Mouse (Mus musculus): ENCODE results near the gene Dhdh. TPM values are rescaled to one million over a fixed set of nuclear protein-coding genes. Genes with fewer than 3 reads are reported as not detected.
A peak's percentile ranks its signal among the peaks of the same experiment; 100 is the strongest.
"Not testable (repeated sequence)": the region's sequence is repeated elsewhere in the genome, so short reads cannot be mapped to it uniquely, and the experiment has no call there.

Dhdh gene
- polyA plus RNA-seq, 1 experiment: 2.4 TPM

DNA sequence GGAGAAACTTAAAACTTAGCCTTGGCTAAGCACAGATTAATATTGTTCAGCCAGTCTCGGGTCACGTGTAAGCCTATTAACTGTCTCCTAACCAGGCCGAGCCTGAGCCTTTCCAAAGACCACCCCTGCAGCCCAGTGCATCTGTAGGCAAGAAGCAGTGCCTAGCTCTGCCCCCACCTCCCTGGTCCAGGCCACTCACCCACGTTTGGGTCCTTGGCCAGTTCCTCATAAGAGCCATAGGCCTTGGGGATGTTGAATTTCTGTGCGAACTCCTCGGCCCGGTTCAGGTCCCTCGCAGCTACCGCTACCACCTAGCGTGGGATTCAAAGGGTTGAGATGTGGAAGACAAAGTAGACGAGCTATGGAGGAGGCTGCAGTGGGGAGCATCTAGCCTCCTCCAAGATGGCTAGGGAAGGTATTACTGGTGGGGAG lies 728 bp downstream of the Dhdh start:
- Histone ChIP-seq H3K4me1 (replicated peaks; ENCODE audit: control insufficient read depth, insufficient read depth, low read length) (peaks cover 10% of the 10 kb centered on the region), H3K27ac (ENCODE audit: control insufficient read depth, insufficient read depth, low read length) (no peak overlapping the region), H3K27me3 (ENCODE audit: control insufficient read depth, insufficient read depth, low read length) (no peaks in the 10 kb centered on the region), H3K36me3 (ENCODE audit: control insufficient read depth, insufficient read depth, low read length) (no peaks in the 10 kb centered on the region), H3K4me3 (ENCODE audit: control insufficient read depth, insufficient read depth, low read length) (no peak overlapping the region)
- 90% methylated on average over 11 of the region's 11 CpGs for WGBS
- TF ChIP-seq POLR2A (IDR thresholded peaks at IDR 0.05; ENCODE audit: control insufficient read depth, extremely low read depth, insufficient read depth, low read length, poor library complexity): no peak
- no peak for TF ChIP-seq CTCF (IDR thresholded peaks at IDR 0.05; ENCODE audit: borderline replicate concordance, control insufficient read depth, extremely low read depth, insufficient read depth, low read length, poor library complexity)
- DNase-seq: no peak

DNA sequence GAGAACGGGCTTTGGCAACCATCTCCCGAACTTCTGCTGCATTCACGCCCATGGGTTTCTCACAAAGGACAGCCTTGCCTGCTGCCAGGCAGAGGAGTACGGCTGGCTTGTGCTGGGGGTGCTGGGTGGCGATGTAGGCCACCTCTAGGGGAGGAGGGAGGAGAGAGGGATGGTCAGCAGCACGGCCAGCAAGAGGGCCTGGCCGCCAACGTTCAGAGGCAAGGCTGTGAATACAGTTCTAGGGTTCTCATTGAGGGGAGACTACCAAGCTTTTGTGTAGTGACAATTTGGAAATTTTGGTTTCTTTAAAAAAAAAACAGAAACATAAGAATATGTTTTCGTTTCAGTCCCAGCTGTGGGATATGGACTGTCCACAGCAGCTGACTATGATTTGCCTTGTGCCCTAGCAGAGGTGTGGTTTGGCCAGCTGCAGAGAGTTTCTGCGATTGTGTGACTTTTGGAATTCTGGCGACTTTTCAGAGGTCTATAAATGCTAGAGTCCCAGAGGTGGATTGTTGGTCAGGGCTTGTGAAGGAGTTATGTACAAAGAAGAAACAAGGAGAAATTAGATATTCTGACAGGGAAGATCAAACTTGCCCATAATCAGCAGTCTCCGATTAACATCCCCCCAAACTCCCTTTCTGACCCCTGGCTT lies 1.7 kb downstream of the Dhdh start, which contains the start of gene Gm45808:
Gene Gm45808, minus strand, starts transcription at position 51 of the 655 bp plus-strand sequence.
- Histone ChIP-seq H3K36me3 (ENCODE audit: control insufficient read depth, insufficient read depth, low read length) (no peaks in the 10 kb centered on the region), H3K4me1 (replicated peaks; ENCODE audit: control insufficient read depth, insufficient read depth, low read length) (peaks cover 10% of the 10 kb centered on the region), H3K27ac (ENCODE audit: control insufficient read depth, insufficient read depth, low read length) (no peak within 1 kb of the TSS), H3K4me3 (ENCODE audit: control insufficient read depth, insufficient read depth, low read length) (no peak within 1 kb of the TSS), H3K27me3 (ENCODE audit: control insufficient read depth, insufficient read depth, low read length) (no peaks in the 10 kb centered on the region)
- WGBS: 91% methylated on average over 12 of the region's 12 CpGs
- no peak for DNase-seq
- TF ChIP-seq CTCF (IDR thresholded peaks at IDR 0.05; ENCODE audit: borderline replicate concordance, control insufficient read depth, extremely low read depth, insufficient read depth, low read length, poor library complexity) (no peak), POLR2A (IDR thresholded peaks at IDR 0.05; ENCODE audit: control insufficient read depth, extremely low read depth, insufficient read depth, low read length, poor library complexity) (no peak)

DNA sequence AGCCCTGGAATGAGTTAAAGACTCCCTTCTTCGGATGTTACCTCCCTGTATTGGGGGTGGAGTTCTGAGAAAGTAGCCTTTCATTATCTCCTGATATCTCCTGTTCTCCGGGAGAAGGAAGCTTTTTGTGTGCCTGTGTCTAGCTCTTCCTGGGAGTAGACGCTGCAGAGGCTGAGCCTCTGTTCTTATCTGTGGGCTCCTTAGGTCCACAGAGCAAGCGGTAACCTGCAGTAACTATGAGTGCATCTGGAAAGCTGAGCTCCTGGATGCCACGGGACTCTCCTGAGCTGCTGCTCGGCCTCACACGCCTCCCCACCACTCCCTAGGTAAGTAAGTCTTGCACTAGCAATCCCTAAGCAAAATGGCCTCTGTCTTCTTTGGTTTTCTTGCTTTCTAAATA lies 2.4 kb downstream of the Dhdh start:
- TF ChIP-seq CTCF (IDR thresholded peaks at IDR 0.05; ENCODE audit: borderline replicate concordance, control insufficient read depth, extremely low read depth, insufficient read depth, low read length, poor library complexity) (no peak), POLR2A (IDR thresholded peaks at IDR 0.05; ENCODE audit: control insufficient read depth, extremely low read depth, insufficient read depth, low read length, poor library complexity) (no peak)
- 87% methylated on average over 7 of the region's 7 CpGs for WGBS
- DNase-seq: no peak
- H3K36me3 ChIP-seq (ENCODE audit: control insufficient read depth, insufficient read depth, low read length): no peaks in the 10 kb centered on the region
- H3K27ac ChIP-seq (ENCODE audit: control insufficient read depth, insufficient read depth, low read length): no peak overlapping the region
- no peaks in the 10 kb centered on the region for H3K27me3 ChIP-seq (ENCODE audit: control insufficient read depth, insufficient read depth, low read length)
- H3K4me3 ChIP-seq (ENCODE audit: control insufficient read depth, insufficient read depth, low read length): no peak overlapping the region
- peaks cover 8% of the 10 kb centered on the region for H3K4me1 ChIP-seq (replicated peaks; ENCODE audit: control insufficient read depth, insufficient read depth, low read length)

DNA sequence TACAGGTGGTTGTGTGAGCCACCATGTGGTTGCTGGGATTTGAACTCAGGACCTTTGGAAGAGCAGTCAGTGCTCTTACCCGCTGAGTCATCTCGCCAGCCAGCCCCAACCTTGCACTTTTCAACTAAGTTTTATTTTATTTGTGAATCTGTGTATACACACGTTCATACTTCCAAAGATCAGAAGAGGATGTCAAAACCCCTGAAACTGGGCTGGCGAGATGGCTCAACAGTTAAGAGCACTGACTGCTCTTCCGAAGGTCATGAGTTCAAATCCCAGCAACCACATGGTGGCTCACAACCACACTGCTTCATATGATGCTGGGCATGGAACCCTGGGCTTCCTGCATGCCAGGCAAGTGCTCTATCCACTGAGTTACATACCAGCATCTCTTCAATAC lies 3.6 kb downstream of the Dhdh start:
- not testable (repeated sequence) for H3K27ac ChIP-seq (ENCODE audit: control insufficient read depth, insufficient read depth, low read length); H3K27me3 ChIP-seq (ENCODE audit: control insufficient read depth, insufficient read depth, low read length)
- WGBS: 94% methylated on average over 5 of the region's 5 CpGs

DNA sequence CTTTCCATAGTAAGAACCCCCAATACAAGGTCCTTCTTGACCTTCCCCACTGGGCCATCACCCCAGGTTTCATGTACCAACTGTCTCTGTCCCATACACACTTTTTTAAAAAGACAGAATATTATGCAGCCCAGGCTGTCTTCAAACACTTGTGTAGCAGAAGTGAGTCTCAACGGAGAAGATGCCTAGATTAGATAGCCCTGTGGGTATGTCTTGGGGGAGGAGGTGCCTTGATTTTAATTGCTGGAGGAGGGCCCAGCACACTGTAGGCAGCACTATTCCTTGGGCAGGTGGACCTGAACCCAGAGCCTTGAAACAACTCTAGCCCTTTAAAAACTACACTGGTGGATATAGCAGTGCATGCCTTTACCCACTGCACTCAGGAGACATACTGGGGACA lies 6.4 kb downstream of the Dhdh start:
- WGBS: 76% methylated on average over 1 of the region's 1 CpGs
- Histone ChIP-seq H3K4me3 (ENCODE audit: control insufficient read depth, insufficient read depth, low read length) (no peak overlapping the region), H3K27ac (ENCODE audit: control insufficient read depth, insufficient read depth, low read length) (no peak overlapping the region), H3K36me3 (ENCODE audit: control insufficient read depth, insufficient read depth, low read length) (no peaks in the 10 kb centered on the region), H3K4me1 (replicated peaks; ENCODE audit: control insufficient read depth, insufficient read depth, low read length) (no peaks in the 10 kb centered on the region), H3K27me3 (ENCODE audit: control insufficient read depth, insufficient read depth, low read length) (no peaks in the 10 kb centered on the region)
- TF ChIP-seq POLR2A (IDR thresholded peaks at IDR 0.05; ENCODE audit: control insufficient read depth, extremely low read depth, insufficient read depth, low read length, poor library complexity) (no peak), CTCF (IDR thresholded peaks at IDR 0.05; ENCODE audit: borderline replicate concordance, control insufficient read depth, extremely low read depth, insufficient read depth, low read length, poor library complexity) (no peak)
- DNase-seq: no peak

More for the DNA sequence above, 3.6 kb downstream of the Dhdh start:
- not testable (repeated sequence) for H3K36me3 ChIP-seq (ENCODE audit: control insufficient read depth, insufficient read depth, low read length); H3K4me3 ChIP-seq (ENCODE audit: control insufficient read depth, insufficient read depth, low read length); H3K4me1 ChIP-seq (replicated peaks; ENCODE audit: control insufficient read depth, insufficient read depth, low read length); DNase-seq

DNA sequence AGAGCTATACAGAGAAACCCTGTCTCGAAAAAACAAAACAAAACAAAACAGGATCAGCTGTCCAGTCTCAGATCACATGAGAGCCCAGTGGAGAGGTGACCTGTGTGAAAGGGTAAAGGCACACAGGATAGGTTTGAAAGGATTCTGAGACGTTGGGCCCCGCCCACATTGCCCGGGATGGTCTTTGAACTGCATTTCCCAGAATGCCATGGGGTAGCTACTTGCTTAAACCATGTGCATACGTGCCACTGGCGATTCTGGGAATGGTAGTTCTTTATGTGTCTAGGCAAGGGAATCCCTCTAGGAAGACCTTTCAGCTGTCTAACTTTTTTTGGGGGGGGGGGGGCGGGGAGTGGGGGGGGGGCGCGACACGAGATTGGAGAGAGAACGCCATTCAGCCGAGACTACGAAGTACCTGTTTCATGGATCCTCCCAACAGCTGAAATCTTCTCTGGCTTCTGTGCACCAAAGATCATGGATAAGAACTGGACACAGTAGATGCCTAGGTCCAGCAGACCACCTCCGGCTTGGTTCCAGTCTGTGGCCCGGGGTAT lies 7.2 kb downstream of the Dhdh start, which contains the start of gene Tulp2:
Gene Tulp2, plus strand, starts transcription at position 504 of the 554 bp plus-strand sequence.
- DNase-seq: peak; percentile 74
- 63% methylated on average over 15 of the region's 15 CpGs for WGBS
- H3K4me1 ChIP-seq (replicated peaks; ENCODE audit: control insufficient read depth, insufficient read depth, low read length): no peaks in the 10 kb centered on the region

DNA sequence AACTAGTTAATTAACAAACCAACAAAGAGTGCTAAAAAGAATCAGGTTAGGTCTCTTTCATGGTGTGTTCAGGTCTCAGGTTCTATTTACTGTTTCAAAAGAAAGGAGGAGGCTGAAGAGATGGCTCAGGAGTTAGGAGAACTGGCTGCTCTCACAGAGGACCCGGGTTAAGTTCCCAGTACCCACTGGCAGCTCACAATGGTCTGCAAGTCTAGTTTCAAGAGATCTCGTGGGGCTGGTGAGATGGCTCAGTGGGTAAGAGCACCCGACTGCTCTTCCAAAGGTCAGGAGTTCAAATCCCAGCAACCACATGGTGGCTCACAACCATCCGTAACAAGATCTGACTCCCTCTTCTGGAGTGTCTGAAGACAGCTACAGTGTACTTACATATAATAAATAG lies 8.3 kb downstream of the Dhdh start:
- not testable (repeated sequence) for H3K4me1 ChIP-seq (replicated peaks; ENCODE audit: control insufficient read depth, insufficient read depth, low read length); H3K27me3 ChIP-seq (ENCODE audit: control insufficient read depth, insufficient read depth, low read length); H3K4me3 ChIP-seq (ENCODE audit: control insufficient read depth, insufficient read depth, low read length); H3K27ac ChIP-seq (ENCODE audit: control insufficient read depth, insufficient read depth, low read length); H3K36me3 ChIP-seq (ENCODE audit: control insufficient read depth, insufficient read depth, low read length); DNase-seq
- 87% methylated on average over 4 of the region's 4 CpGs for WGBS

More for the DNA sequence above, 7.2 kb downstream of the Dhdh start, which contains the start of gene Tulp2:
- Histone ChIP-seq H3K27ac (ENCODE audit: control insufficient read depth, insufficient read depth, low read length) (no peak within 1 kb of the TSS), H3K27me3 (ENCODE audit: control insufficient read depth, insufficient read depth, low read length) (no peaks in the 10 kb centered on the region), H3K4me3 (ENCODE audit: control insufficient read depth, insufficient read depth, low read length) (no peak within 1 kb of the TSS), H3K36me3 (ENCODE audit: control insufficient read depth, insufficient read depth, low read length) (no peaks in the 10 kb centered on the region)
- no peak for TF ChIP-seq CTCF (IDR thresholded peaks at IDR 0.05; ENCODE audit: borderline replicate concordance, control insufficient read depth, extremely low read depth, insufficient read depth, low read length, poor library complexity)
- TF ChIP-seq POLR2A (IDR thresholded peaks at IDR 0.05; ENCODE audit: control insufficient read depth, extremely low read depth, insufficient read depth, low read length, poor library complexity): no peak

All from thymus, adult 2 months (tissue).